Mouse (Mus musculus): ENCODE data around the gene Rab5b. TPM values are rescaled to one million over a fixed set of nuclear protein-coding genes. Genes with fewer than 3 reads are reported as not detected.

The Rab5b gene
- total and polyA plus RNA-seq, 3 experiments, result 68.9 to 80.0 (median 72.8) TPM

DNA sequence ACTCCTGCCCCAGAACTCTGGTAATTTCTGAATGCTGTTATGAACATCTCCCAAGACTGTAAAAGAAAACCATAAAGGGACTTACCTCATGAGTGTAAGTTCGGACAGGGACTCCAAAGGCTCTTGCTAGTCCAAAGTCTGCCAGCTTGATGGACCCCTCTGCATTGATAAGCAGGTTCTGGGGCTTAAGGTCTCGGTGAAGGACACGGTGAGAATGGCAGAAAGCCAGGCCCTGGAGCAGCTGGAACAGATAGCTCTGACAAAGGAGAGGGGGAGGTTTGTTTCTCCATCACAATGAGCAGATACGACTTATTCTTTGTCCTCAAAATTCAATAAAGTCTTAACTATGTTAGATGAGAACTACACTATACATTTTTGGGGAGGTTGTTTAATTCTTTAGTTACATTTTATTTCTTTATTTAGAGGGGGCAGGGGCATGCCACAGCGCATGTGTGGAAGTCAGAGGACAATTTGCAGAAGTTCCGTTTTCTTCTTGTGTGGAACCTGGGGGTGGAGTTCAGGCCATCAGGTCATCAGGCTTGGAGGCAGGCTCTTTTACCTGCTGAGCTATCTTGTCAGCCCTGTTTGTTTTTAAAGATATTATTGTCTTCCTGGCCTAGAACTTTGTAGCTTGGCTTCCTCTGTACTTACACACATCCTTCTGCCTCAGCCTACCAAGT, 6.4 kb upstream of the Rab5b start:
- Histone ChIP-seq H3K4me1 (ENCODE audit: control insufficient read depth, insufficient read depth, low read length) (peaks cover 3% of the 10 kb centered on the region), H3K4me3 (no peak overlapping the region), H3K36me3 (ENCODE audit: control insufficient read depth, insufficient read depth, low read length) (no peaks in the 10 kb centered on the region), H3K9ac (ENCODE audit: low read depth, low read length) (no peak overlapping the region), H3K79me2 (replicated peaks; ENCODE audit: control insufficient read depth, insufficient read depth, low read length) (no peaks in the 10 kb centered on the region), H3K27ac (no peak overlapping the region), H3K27me3 (ENCODE audit: control insufficient read depth, insufficient read depth, low read length) (no peaks in the 10 kb centered on the region)
- 56% methylated on average over 6 of the region's 6 CpGs for WGBS
- intact Hi-C loops (cut with DNase I), result no loop called here
- DNase-seq, result no peak
- TF ChIP-seq EP300 (IDR thresholded peaks at IDR 0.05; ENCODE audit: insufficient read depth, low read depth, low read length), result no peak
- TF ChIP-seq CTCF (IDR thresholded peaks at IDR 0.05), result no peak
- TF ChIP-seq POLR2A (IDR thresholded peaks at IDR 0.05; ENCODE audit: insufficient read depth, low read depth, low read length), result no peak

DNA sequence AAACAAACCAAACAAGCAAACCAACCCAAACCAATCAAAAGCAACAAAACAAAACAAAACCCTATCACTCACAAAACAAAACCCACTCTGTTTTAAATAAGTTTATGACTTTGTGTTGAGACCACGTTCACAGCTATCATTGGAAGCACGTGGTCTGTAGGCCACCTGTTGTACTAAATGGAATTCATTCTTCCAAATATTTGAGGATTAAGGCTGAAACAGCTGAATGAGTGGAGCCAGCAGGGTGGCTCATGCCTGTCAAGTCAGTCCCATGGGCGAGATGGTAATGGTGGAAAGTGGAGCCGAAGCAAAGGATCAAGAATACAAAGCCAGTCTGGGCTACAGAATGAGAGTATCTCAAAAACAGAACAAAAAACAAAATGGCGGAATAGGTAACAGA, 4.6 kb upstream of the Rab5b start:
- intact Hi-C loops (cut with DNase I), result no loop called here
- TF ChIP-seq EP300 (IDR thresholded peaks at IDR 0.05; ENCODE audit: insufficient read depth, low read depth, low read length) (no peak), POLR2A (IDR thresholded peaks at IDR 0.05; ENCODE audit: insufficient read depth, low read depth, low read length) (no peak), CTCF (IDR thresholded peaks at IDR 0.05) (no peak)
- no peak overlapping the region for H3K9ac ChIP-seq (ENCODE audit: low read depth, low read length)
- no peak overlapping the region for H3K4me3 ChIP-seq
- peaks cover 3% of the 10 kb centered on the region for H3K4me1 ChIP-seq (ENCODE audit: control insufficient read depth, insufficient read depth, low read length)
- no peak overlapping the region for H3K27ac ChIP-seq
- DNase-seq, result no peak
- no peaks in the 10 kb centered on the region for H3K27me3 ChIP-seq (ENCODE audit: control insufficient read depth, insufficient read depth, low read length)
- H3K36me3 ChIP-seq (ENCODE audit: control insufficient read depth, insufficient read depth, low read length), result no peaks in the 10 kb centered on the region
- no peaks in the 10 kb centered on the region; the same call in 1 of the 2 replicates for H3K79me2 ChIP-seq (replicated peaks; ENCODE audit: control insufficient read depth, insufficient read depth, low read length)
- 97% methylated on average over 5 of the region's 5 CpGs for WGBS

DNA sequence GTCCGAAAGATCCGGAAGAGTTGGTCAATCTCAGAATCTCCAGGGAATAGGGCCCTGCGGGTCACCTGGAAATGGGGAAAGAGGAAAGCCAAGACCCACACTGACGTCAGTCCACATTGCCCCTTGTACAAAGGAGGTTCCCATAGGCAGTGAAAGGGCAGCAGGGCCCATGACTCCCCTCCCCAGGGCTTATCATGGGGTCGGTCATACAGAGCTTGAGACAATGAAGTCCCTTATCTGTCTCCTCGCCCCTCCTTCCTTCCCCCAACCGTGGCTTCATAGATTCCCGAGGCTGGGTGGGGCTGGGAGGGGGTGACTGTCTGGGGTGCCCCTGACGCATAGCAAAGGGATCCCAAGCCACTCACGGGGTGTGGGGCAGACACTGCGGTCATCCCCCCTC, 3.5 kb upstream of the Rab5b start:
- Histone ChIP-seq H3K9ac (ENCODE audit: low read depth, low read length) (no peak overlapping the region), H3K4me3 (no peak overlapping the region), H3K79me2 (replicated peaks; ENCODE audit: control insufficient read depth, insufficient read depth, low read length) (peaks cover 3% of the 10 kb centered on the region; the same call in 1 of the 2 replicates), H3K4me1 (ENCODE audit: control insufficient read depth, insufficient read depth, low read length) (no peaks in the 10 kb centered on the region; the same call in none of the 2 replicates), H3K36me3 (ENCODE audit: control insufficient read depth, insufficient read depth, low read length) (no peaks in the 10 kb centered on the region; the same call in 1 of the 2 replicates), H3K27me3 (ENCODE audit: control insufficient read depth, insufficient read depth, low read length) (no peaks in the 10 kb centered on the region), H3K27ac (no peak overlapping the region)
- intact Hi-C loops (cut with DNase I), result no loop called here
- no peak for TF ChIP-seq CTCF (IDR thresholded peaks at IDR 0.05)
- DNase-seq, result no peak
- 41% methylated on average over 11 of the region's 11 CpGs for WGBS

DNA sequence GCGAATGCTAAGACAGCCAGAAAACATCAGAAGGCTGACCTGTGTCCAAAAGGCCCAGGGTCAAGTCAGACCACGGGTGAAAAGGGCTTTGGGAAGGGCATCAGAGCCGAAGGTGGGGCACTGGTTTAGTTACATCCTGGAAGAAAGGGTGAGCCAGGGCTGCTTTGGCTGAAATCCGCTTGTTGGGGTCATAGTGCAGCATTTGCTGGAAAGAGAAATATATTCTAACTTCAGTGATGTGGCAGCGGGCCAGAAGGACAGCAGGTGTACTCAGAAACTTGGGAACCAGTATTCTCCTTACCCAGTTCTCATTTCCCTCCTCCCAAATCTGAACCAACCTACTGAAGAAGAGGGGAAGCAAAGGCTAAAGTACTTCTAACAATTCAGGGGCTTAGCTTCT, 2.9 kb upstream of the Rab5b start:
- Histone ChIP-seq H3K4me3 (no peak overlapping the region), H3K79me2 (replicated peaks; ENCODE audit: control insufficient read depth, insufficient read depth, low read length) (peaks cover 3% of the 10 kb centered on the region; the same call in 1 of the 2 replicates), H3K9ac (ENCODE audit: low read depth, low read length) (no peak overlapping the region), H3K27me3 (ENCODE audit: control insufficient read depth, insufficient read depth, low read length) (no peaks in the 10 kb centered on the region), H3K36me3 (ENCODE audit: control insufficient read depth, insufficient read depth, low read length) (no peaks in the 10 kb centered on the region; the same call in 1 of the 2 replicates), H3K27ac (no peak overlapping the region), H3K4me1 (ENCODE audit: control insufficient read depth, insufficient read depth, low read length) (no peaks in the 10 kb centered on the region; the same call in 1 of the 2 replicates)
- no peak for TF ChIP-seq CTCF (IDR thresholded peaks at IDR 0.05)
- no peak for TF ChIP-seq POLR2A (IDR thresholded peaks at IDR 0.05; ENCODE audit: insufficient read depth, low read depth, low read length)
- TF ChIP-seq EP300 (IDR thresholded peaks at IDR 0.05; ENCODE audit: insufficient read depth, low read depth, low read length), result no peak
- intact Hi-C loops (cut with DNase I), result no loop called here
- WGBS, result 74% methylated on average over 5 of the region's 5 CpGs
- no peak for DNase-seq

DNA sequence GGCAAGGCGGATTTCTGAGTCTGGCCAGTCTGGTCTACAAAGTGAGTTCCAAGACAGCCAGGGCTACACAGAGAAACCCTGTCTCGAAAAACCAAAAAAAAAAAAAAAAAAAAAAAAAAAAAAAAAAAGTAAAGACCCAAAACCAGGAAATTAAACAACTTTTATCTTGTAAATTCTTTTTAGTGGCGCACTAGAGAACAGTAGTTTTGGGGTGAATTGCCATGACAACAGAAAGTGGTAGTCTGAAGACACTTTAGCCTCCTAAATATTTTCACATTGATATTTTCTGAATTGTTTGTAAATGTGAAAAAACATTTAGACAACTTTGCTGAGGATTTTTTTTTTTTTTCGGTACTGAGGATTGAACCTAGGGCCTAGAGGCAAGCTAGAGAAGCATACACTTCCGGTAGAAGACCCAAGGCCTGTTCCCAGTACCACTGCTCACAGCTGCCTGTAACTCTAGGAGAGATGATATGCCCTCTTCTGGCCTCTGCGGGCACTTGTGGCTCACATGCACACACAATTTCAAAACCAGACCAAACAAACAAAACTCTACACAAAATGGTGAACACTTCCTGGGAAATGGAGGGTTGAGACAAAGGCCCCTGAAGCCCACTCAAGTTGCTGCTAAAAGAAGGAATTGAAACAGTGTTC, 1.1 kb upstream of the Rab5b start:
- H3K27me3 ChIP-seq (ENCODE audit: control insufficient read depth, insufficient read depth, low read length), result no peaks in the 10 kb centered on the region
- no peak overlapping the region for H3K4me3 ChIP-seq
- no peak for TF ChIP-seq EP300 (IDR thresholded peaks at IDR 0.05; ENCODE audit: insufficient read depth, low read depth, low read length)
- no peak for TF ChIP-seq POLR2A (IDR thresholded peaks at IDR 0.05; ENCODE audit: insufficient read depth, low read depth, low read length)
- TF ChIP-seq CTCF (IDR thresholded peaks at IDR 0.05), result no peak
- H3K79me2 ChIP-seq (replicated peaks; ENCODE audit: control insufficient read depth, insufficient read depth, low read length), result peaks cover 4% of the 10 kb centered on the region
- H3K4me1 ChIP-seq (ENCODE audit: control insufficient read depth, insufficient read depth, low read length), result peaks cover 2% of the 10 kb centered on the region; the same call in 1 of the 2 replicates
- no peak overlapping the region for H3K9ac ChIP-seq (ENCODE audit: low read depth, low read length)
- peak overlapping the region; percentile 71; the same call in 1 of the 2 replicates for H3K27ac ChIP-seq
- H3K36me3 ChIP-seq (ENCODE audit: control insufficient read depth, insufficient read depth, low read length), result no peaks in the 10 kb centered on the region; the same call in 1 of the 2 replicates
- WGBS, result 81% methylated on average over 6 of the region's 6 CpGs
- DNase-seq, result no peak
- intact Hi-C loops (cut with DNase I), result no loop called here

DNA sequence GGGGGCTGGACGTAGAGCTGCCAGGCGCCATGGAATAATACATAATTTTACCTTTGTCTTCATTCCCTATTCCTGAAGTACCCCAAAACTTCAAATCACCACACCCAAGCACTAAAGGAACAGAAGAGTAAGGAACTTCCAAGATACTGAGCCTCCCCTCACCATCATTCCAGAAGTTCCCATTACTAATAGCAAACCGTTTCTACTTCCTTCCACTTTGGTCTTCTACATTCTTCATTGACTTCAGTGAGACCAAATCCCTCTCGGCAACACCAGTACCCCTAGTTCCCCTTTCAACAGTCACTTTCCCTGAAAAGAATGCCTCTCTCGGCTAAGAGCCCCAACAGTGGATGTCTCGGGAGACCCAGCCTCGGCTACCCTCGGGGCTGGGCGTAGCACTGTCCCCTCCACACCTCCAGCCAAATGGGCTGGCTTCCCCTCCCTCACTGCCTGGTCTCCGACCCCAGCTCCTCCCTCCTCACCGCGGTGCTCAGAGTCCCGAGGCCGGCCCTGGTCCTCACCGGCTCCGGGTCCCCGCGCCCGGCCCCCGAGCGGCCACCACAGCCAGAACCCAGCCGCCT, 563 bp downstream of the Rab5b start:
- peak overlapping the region; percentile 94 for H3K27ac ChIP-seq
- H3K36me3 ChIP-seq (ENCODE audit: control insufficient read depth, insufficient read depth, low read length), result no peaks in the 10 kb centered on the region; the same call in none of the 2 replicates
- H3K4me1 ChIP-seq (ENCODE audit: control insufficient read depth, insufficient read depth, low read length), result peaks cover 2% of the 10 kb centered on the region; the same call in 1 of the 2 replicates
- TF ChIP-seq CTCF (IDR thresholded peaks at IDR 0.05) (no peak), EP300 (IDR thresholded peaks at IDR 0.05; ENCODE audit: insufficient read depth, low read depth, low read length) (no peak), POLR2A (IDR thresholded peaks at IDR 0.05; ENCODE audit: insufficient read depth, low read depth, low read length) (no peak)
- H3K9ac ChIP-seq (ENCODE audit: low read depth, low read length), result peak overlapping the region; percentile 83
- no peaks in the 10 kb centered on the region for H3K27me3 ChIP-seq (ENCODE audit: control insufficient read depth, insufficient read depth, low read length)
- peaks cover 4% of the 10 kb centered on the region for H3K79me2 ChIP-seq (replicated peaks; ENCODE audit: control insufficient read depth, insufficient read depth, low read length)
- WGBS, result under 1% methylated on average over 22 of the region's 22 CpGs
- no peak for DNase-seq
- intact Hi-C loops (cut with DNase I), result no loop called here
- H3K4me3 ChIP-seq, result peak overlapping the region; percentile 96

All from heart, adult 2 months (tissue).